Mouse (Mus musculus): ENCODE measurements around the gene Gm9837. TPM values are rescaled to one million over a fixed set of nuclear protein-coding genes. Genes with fewer than 3 reads are reported as not detected.

Gm9837 gene
- not detected in 2 replicates for polyA plus RNA-seq (2014; fragmentation: Nextera tagmentation; extraction: Ambion mirVana)

DNA sequence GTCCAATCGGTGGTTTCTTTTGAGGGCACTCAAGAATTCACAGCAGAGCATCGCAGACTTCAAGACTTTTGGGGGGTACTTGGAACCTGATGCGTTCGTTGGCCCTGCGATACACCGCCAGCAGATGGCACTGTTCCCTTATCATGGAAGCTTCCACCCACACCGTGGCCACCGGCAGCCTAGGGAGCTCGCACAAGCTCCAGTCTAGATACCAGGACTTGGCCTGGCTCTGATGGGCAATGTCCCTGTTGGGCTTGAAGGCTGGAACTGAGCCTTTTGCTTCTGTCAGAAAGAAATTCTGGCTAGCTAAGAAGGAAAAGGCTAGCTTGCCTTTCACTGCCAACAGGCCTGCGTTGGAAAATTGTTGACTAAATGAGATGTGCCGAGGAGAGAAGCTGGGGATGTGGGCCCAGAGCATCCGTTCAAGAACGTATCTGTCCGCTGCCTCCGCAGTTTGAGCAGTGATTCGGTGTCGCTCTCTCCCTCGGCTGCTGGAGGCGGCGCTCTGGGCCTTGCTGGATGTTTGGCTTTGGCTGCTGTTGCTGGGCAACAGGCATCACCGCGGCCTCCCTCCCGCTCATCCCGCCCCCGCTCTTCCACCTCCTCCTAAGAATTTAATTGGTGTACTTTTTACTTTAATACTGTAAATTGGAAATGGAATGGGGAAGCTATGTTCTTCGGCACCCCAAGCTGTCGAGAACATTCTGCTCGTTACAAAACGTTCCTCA, at the start of gene Gm9837:
TSS of gene Gm9837 (minus strand) at position 512 of the 728 bp plus-strand sequence.
- Histone ChIP-seq H3K4me2 (replicated peaks; ENCODE audit: low read depth, low read length) (peak within 1 kb of the TSS; percentile 42), H3K4me3 (ENCODE audit: low read depth, low read length) (peak within 1 kb of the TSS; percentile 16), H3K9me3 (ENCODE audit: control insufficient read depth, low read depth, low read length) (no peaks in the 10 kb centered on the region), H3K9ac (replicated peaks; ENCODE audit: low read depth, low read length) (no peak within 1 kb of the TSS), H3K36me3 (ENCODE audit: control insufficient read depth, insufficient read depth, low read length) (no peaks in the 10 kb centered on the region), H3K27me3 (ENCODE audit: control insufficient read depth, insufficient read depth, low read length) (peaks cover 23% of the 10 kb centered on the region), H3K4me1 (ENCODE audit: control insufficient read depth, insufficient read depth, low read length) (peaks cover 16% of the 10 kb centered on the region; the same call in 1 of the 2 replicates), H3K27ac (ENCODE audit: low read length) (no peak within 1 kb of the TSS)
- 4% methylated on average over 29 of the region's 29 CpGs for WGBS
- ATAC-seq (ENCODE audit: insufficient number of reproducible peaks, insufficient read depth, low FRiP score, low read depth): peak; percentile 47; the same call in 1 of the 2 replicates

DNA sequence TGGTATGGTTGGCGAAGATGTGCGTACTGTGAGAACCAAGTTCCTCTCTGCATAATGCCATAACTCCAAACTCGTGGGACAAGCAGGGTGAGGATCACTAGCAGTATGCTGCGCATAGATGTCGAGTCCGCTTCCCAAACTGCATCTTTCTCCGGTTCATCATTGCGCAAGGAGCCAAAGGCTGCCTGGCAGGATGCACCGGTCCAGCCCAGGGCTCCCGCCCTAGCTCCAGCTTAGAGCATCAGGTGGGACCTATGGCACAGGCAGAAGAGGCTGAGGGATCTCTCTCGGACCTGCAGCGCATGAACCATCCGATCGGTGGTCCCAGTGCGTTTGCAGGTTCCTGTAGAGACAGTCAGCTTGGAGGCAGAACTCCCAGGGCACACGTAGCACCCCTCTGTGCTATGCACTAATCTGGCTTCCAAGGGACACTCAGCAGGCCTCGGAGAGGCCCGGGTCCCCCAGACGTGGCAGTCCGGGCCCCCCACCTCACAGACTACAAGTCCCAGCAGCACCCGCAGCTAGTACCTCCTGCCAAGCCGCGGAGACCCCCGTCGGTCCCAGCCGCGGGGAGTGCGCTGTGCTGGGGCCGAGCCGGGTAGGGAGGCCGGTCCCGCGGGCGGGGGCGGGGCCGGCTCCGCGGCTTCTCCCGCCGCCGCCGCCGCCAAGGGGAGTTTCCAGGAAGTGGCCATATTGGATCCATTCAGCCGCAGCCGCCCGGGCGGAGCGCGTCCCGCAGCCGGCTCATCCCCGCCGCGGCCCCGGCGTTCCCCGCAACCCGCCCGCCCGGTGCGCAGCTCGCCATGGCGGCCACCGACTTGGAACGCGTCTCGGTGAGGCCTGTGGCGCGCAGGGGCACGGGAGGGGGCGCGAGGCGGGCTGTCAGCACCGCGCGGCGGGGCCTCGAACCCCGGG, 49.2 kb upstream of the Gm9837 start, which contains the start of gene Sept8:
TSS of gene Sept8 (plus strand) at position 51 of the 915 bp plus-strand sequence.
- WGBS: 4% methylated on average over 78 of the region's 79 CpGs
- peak; percentile 73 for ATAC-seq (ENCODE audit: insufficient number of reproducible peaks, insufficient read depth, low FRiP score, low read depth)
- H3K4me2 ChIP-seq (replicated peaks; ENCODE audit: low read depth, low read length): peak within 1 kb of the TSS; percentile 83
- peak within 1 kb of the TSS; percentile 75 for H3K27ac ChIP-seq (ENCODE audit: low read length)
- H3K4me3 ChIP-seq (ENCODE audit: low read depth, low read length): peak within 1 kb of the TSS; percentile 84
- H3K4me1 ChIP-seq (ENCODE audit: control insufficient read depth, insufficient read depth, low read length): peaks cover 23% of the 10 kb centered on the region; the same call in 1 of the 2 replicates
- no peaks in the 10 kb centered on the region for H3K27me3 ChIP-seq (ENCODE audit: control insufficient read depth, insufficient read depth, low read length)
- H3K36me3 ChIP-seq (ENCODE audit: control insufficient read depth, insufficient read depth, low read length): no peaks in the 10 kb centered on the region
- no peaks in the 10 kb centered on the region for H3K9me3 ChIP-seq (ENCODE audit: control insufficient read depth, low read depth, low read length)
- peak within 1 kb of the TSS; percentile 67 for H3K9ac ChIP-seq (replicated peaks; ENCODE audit: low read depth, low read length)

DNA sequence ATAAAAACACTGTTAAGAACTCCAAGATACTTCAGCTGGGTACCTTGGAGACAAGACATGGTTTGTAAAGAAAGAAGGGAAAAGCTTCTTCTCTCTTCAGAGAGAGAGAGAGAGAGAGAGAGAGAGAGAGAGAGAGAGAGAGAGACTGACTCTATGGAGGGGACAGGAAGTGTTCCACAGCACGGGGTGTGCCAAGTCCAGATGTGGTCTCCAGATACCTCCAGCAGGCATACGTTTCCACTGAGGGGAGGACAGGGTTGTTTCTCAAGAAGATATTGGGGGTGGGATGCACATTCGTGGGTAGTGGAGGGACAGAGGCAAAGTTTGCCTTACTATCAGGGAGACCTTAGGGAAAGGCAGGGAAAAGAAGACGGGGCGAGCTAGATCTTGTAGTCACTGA, 48.5 kb upstream of the Gm9837 start:
- peaks cover 23% of the 10 kb centered on the region; the same call in 1 of the 2 replicates for H3K4me1 ChIP-seq (ENCODE audit: control insufficient read depth, insufficient read depth, low read length)
- H3K4me2 ChIP-seq (replicated peaks; ENCODE audit: low read depth, low read length): peak overlapping the region; percentile 83; the same call in 1 of the 2 replicates
- H3K9ac ChIP-seq (replicated peaks; ENCODE audit: low read depth, low read length): no peak overlapping the region
- H3K27me3 ChIP-seq (ENCODE audit: control insufficient read depth, insufficient read depth, low read length): no peaks in the 10 kb centered on the region
- H3K4me3 ChIP-seq (ENCODE audit: low read depth, low read length): no peak overlapping the region
- peak overlapping the region; percentile 55; the same call in 1 of the 2 replicates for H3K27ac ChIP-seq (ENCODE audit: low read length)
- H3K9me3 ChIP-seq (ENCODE audit: control insufficient read depth, low read depth, low read length): no peaks in the 10 kb centered on the region
- no peak for ATAC-seq (ENCODE audit: insufficient number of reproducible peaks, insufficient read depth, low FRiP score, low read depth)
- WGBS: 58% methylated on average over 5 of the region's 5 CpGs
- no peaks in the 10 kb centered on the region for H3K36me3 ChIP-seq (ENCODE audit: control insufficient read depth, insufficient read depth, low read length)

DNA sequence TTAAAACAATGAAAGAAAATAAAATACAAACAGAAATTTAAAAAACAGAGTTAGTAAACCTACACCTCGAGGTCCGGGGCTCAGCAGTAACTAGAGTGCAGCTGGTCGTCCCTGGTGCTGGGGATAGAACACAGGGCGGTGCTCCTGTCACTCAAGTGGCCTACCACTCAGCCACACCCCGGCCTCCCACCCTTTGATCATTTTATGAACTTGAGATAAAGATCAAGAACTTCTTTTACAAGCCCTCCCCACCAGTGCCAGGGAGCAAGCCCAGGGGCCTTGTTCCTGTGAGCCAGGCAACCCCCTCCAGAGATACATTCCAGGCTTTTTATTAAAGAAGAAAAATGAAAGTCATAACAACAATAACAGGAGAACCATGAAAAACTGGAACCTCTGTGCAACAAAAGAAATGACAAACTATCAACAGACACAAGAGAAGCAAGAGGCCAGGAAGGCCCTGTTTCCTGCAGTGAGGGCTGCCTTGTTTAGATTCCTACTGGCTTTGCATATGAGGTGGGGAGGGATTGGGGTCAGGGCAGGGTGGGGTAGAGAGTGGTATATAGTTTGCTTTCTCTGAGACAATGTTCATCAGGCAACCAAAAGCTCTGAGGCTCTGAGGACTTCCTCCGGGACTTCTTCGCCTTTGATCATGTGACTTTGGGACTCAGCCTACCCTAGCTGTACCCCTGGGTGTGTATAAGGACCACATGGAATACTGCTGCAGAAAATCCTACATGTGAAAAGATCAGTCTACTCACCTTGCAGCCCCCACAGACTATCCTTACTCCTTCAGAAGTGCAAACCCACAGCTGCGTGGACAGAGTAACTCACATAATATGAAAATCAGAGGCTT, 46.7 kb upstream of the Gm9837 start:
- H3K4me1 ChIP-seq (ENCODE audit: control insufficient read depth, insufficient read depth, low read length): peaks cover 16% of the 10 kb centered on the region; the same call in 1 of the 2 replicates
- H3K4me3 ChIP-seq (ENCODE audit: low read depth, low read length): no peak overlapping the region
- no peak for ATAC-seq (ENCODE audit: insufficient number of reproducible peaks, insufficient read depth, low FRiP score, low read depth)
- H3K9ac ChIP-seq (replicated peaks; ENCODE audit: low read depth, low read length): no peak overlapping the region
- H3K36me3 ChIP-seq (ENCODE audit: control insufficient read depth, insufficient read depth, low read length): no peaks in the 10 kb centered on the region
- H3K4me2 ChIP-seq (replicated peaks; ENCODE audit: low read depth, low read length): no peak overlapping the region
- no peaks in the 10 kb centered on the region for H3K9me3 ChIP-seq (ENCODE audit: control insufficient read depth, low read depth, low read length)
- no peak overlapping the region for H3K27ac ChIP-seq (ENCODE audit: low read length)
- WGBS: 46% methylated on average over 8 of the region's 8 CpGs
- no peaks in the 10 kb centered on the region for H3K27me3 ChIP-seq (ENCODE audit: control insufficient read depth, insufficient read depth, low read length)

DNA sequence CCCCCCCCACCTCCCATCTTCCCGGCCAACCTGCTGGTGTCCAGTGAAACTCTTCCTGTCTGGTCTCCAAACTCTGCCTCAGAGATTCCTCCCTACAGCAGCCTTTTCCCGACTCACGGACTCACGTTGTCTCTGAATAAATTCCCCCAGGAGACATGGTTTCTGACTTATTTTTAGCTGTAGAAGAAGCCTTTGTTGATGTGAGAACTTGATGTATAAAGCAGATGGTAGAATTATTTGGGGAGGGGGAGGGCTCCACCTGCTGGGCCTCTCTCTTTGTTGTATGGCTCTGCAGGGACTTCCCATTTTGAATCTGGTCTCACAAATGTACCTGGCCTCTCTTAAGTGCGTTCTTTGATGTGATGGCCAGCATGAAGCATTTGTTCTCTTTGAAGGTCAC, 40.1 kb upstream of the Gm9837 start:
- no peaks in the 10 kb centered on the region for H3K9me3 ChIP-seq (ENCODE audit: control insufficient read depth, low read depth, low read length)
- H3K4me1 ChIP-seq (ENCODE audit: control insufficient read depth, insufficient read depth, low read length): no peaks in the 10 kb centered on the region
- WGBS: 50% methylated on average over 5 of the region's 5 CpGs
- no peak overlapping the region for H3K27ac ChIP-seq (ENCODE audit: low read length)
- no peak overlapping the region for H3K9ac ChIP-seq (replicated peaks; ENCODE audit: low read depth, low read length)
- H3K27me3 ChIP-seq (ENCODE audit: control insufficient read depth, insufficient read depth, low read length): no peaks in the 10 kb centered on the region
- H3K4me2 ChIP-seq (replicated peaks; ENCODE audit: low read depth, low read length): no peak overlapping the region
- no peaks in the 10 kb centered on the region for H3K36me3 ChIP-seq (ENCODE audit: control insufficient read depth, insufficient read depth, low read length)
- no peak for ATAC-seq (ENCODE audit: insufficient number of reproducible peaks, insufficient read depth, low FRiP score, low read depth)
- H3K4me3 ChIP-seq (ENCODE audit: low read depth, low read length): no peak overlapping the region

DNA sequence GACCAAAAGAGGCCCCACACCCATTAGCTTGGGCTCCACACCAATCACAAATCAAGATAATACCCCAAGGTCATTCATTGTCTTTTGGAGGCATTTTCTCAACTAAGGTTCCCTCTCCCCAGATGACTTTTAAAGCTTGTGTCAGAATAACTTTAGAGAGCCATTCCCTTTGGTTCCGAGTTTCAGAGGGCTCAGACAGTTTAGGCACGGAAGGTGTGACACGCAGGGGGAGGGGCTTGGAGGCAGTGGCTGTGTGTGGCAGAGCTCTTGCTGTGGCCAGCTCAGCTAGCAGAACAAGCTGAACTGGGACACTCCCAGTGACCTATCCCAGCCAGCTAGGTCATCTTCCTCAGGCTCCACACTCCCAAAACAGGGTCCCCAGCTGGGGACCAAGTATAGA, 38.3 kb upstream of the Gm9837 start:
- no peaks in the 10 kb centered on the region for H3K4me1 ChIP-seq (ENCODE audit: control insufficient read depth, insufficient read depth, low read length)
- H3K9me3 ChIP-seq (ENCODE audit: control insufficient read depth, low read depth, low read length): no peaks in the 10 kb centered on the region
- no peak overlapping the region for H3K9ac ChIP-seq (replicated peaks; ENCODE audit: low read depth, low read length)
- WGBS: 41% methylated on average over 3 of the region's 3 CpGs
- H3K4me2 ChIP-seq (replicated peaks; ENCODE audit: low read depth, low read length): no peak overlapping the region
- H3K4me3 ChIP-seq (ENCODE audit: low read depth, low read length): no peak overlapping the region
- H3K27me3 ChIP-seq (ENCODE audit: control insufficient read depth, insufficient read depth, low read length): no peaks in the 10 kb centered on the region
- H3K27ac ChIP-seq (ENCODE audit: low read length): no peak overlapping the region
- no peak for ATAC-seq (ENCODE audit: insufficient number of reproducible peaks, insufficient read depth, low FRiP score, low read depth)
- no peaks in the 10 kb centered on the region for H3K36me3 ChIP-seq (ENCODE audit: control insufficient read depth, insufficient read depth, low read length)

DNA sequence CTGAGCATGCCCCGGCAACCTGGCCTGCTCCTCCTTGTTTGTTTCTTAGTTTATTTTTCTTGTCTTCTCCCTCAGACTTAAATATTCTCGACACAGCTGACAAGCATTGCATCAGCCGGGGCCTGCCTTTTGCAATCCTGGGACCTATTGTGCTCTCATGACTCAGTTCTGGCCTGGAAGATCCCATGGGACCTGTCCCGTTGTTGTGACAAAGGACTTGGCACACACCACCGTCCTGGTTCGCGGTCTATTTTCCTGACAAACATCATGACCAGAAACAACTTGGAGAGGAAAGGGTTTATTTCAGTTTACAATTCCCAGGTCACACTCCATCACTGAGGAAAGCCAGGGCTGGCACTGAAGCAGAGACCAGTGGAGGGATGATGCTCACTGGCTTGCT, 37.9 kb upstream of the Gm9837 start:
- H3K4me1 ChIP-seq (ENCODE audit: control insufficient read depth, insufficient read depth, low read length): no peaks in the 10 kb centered on the region
- no peak overlapping the region for H3K4me2 ChIP-seq (replicated peaks; ENCODE audit: low read depth, low read length)
- H3K27ac ChIP-seq (ENCODE audit: low read length): no peak overlapping the region
- no peak overlapping the region for H3K9ac ChIP-seq (replicated peaks; ENCODE audit: low read depth, low read length)
- no peak for ATAC-seq (ENCODE audit: insufficient number of reproducible peaks, insufficient read depth, low FRiP score, low read depth)
- H3K9me3 ChIP-seq (ENCODE audit: control insufficient read depth, low read depth, low read length): no peaks in the 10 kb centered on the region
- H3K4me3 ChIP-seq (ENCODE audit: low read depth, low read length): no peak overlapping the region
- WGBS: 67% methylated on average over 7 of the region's 7 CpGs
- H3K36me3 ChIP-seq (ENCODE audit: control insufficient read depth, insufficient read depth, low read length): no peaks in the 10 kb centered on the region
- no peaks in the 10 kb centered on the region for H3K27me3 ChIP-seq (ENCODE audit: control insufficient read depth, insufficient read depth, low read length)
